ENCODE assay signal across 8 mouse cellular contexts in the genomic region with DNA sequence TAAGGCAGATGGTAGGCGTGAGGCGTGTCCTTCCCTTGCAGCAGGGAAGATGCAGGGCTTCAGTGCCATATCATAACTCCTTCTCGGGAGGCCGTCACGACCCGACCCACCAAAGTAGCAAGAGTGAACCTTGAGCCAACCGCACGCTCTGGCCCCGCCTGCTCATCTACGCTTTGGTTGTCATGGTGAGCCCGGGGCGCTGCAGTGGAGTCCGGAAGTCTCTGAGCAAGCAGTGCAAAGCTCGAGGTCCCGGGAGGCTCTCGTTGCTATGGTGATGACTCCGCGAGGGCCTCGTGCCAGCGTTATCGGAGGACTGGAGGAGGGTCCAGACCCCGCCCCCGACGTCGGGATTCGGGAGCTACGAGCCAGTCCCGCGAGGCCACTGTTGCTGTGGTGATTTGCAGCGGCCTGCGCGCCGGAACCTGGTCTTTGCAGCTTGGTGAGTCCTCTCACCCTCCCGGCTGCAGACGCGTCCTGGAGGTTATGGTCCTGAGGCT. TPM values are rescaled to one million over a fixed set of nuclear protein-coding genes. Genes with fewer than 3 reads are reported as not detected.
A peak's percentile ranks its signal among the peaks of the same experiment; 100 is the strongest.
DNase-seq lines count a peak whose midpoint lies in the region; ATAC-seq and TF ChIP-seq lines count a peak whose summit lies in the region.

A gene (plus strand): TSS at position 176 of the 497 bp plus-strand sequence.

- H3K4me1 ChIP-seq in forebrain, embryonic 10.5 days: peaks cover 53% of the 10 kb centered on the region
- peaks cover 9% of the 10 kb centered on the region for H3K4me1 ChIP-seq in heart, embryonic 15.5 days (replicated peaks)
- H3K4me1 ChIP-seq in liver, embryonic 13.5 days (replicated peaks): peaks cover 15% of the 10 kb centered on the region
- 0 out of 2 replicates have a peak, but pooled peaks cover 4% of the 10 kb centered on the region for H3K4me1 ChIP-seq in stomach, embryonic 15.5 days

- no peak within 1 kb of the TSS; the same call in 1 of the 2 replicates for H3K9ac ChIP-seq in heart, embryonic 15.5 days
- 0 out of 2 replicates have a peak within 1 kb of the TSS, but pooled peaks have one; percentile 29 for H3K9ac ChIP-seq in liver, embryonic 13.5 days
- H3K9ac ChIP-seq in stomach, embryonic 15.5 days: 0 out of 2 replicates have a peak within 1 kb of the TSS, but pooled peaks have one; percentile 6

- under 1% methylated on average over 36 of the region's 36 CpGs for WGBS in forebrain, embryonic 10.5 days
- under 1% methylated on average over 36 of the region's 36 CpGs for WGBS in heart, embryonic 15.5 days
- WGBS in liver, embryonic 13.5 days (ENCODE audit: insufficient replicate concordance): 1% methylated on average over 36 of the region's 36 CpGs
- under 1% methylated on average over 36 of the region's 36 CpGs for WGBS in stomach, embryonic 15.5 days

- no peak for TF ChIP-seq POLR2A in brain, embryonic 14.5 days (IDR thresholded peaks at IDR 0.05; ENCODE audit: borderline replicate concordance, extremely low read depth, insufficient read depth, insufficient read length, poor library complexity, severe bottlenecking)

- no peaks in the 10 kb centered on the region for H3K79me2 ChIP-seq in C2C12 (ENCODE audit: control insufficient read depth, insufficient read depth)

- no peaks in the 10 kb centered on the region for H3K9me3 ChIP-seq in forebrain, embryonic 10.5 days
- H3K9me3 ChIP-seq in heart, embryonic 15.5 days (replicated peaks): no peaks in the 10 kb centered on the region
- H3K9me3 ChIP-seq in liver, embryonic 13.5 days (replicated peaks): no peaks in the 10 kb centered on the region
- H3K9me3 ChIP-seq in stomach, embryonic 15.5 days: no peaks in the 10 kb centered on the region

- TF ChIP-seq CTCF in C2C12 (IDR thresholded peaks at IDR 0.05; ENCODE audit: control insufficient read depth, insufficient read depth, insufficient read length): no peak
- TF ChIP-seq CTCF in brain, embryonic 14.5 days (IDR thresholded peaks at IDR 0.05; ENCODE audit: borderline replicate concordance, extremely low read depth, insufficient read depth, insufficient read length): no peak

- H3K27me3 ChIP-seq in C2C12 (ENCODE audit: control insufficient read depth, insufficient read depth, insufficient read length): no peaks in the 10 kb centered on the region
- H3K27me3 ChIP-seq in forebrain, embryonic 10.5 days (ENCODE audit: poor library complexity, severe bottlenecking): peaks cover 6% of the 10 kb centered on the region; the same call in 1 of the 2 replicates
- H3K27me3 ChIP-seq in heart, embryonic 15.5 days: no peaks in the 10 kb centered on the region
- no peaks in the 10 kb centered on the region for H3K27me3 ChIP-seq in liver, embryonic 13.5 days
- no peaks in the 10 kb centered on the region for H3K27me3 ChIP-seq in stomach, embryonic 15.5 days (replicated peaks)

- peak within 1 kb of the TSS; percentile 89 for H3K27ac ChIP-seq in forebrain, embryonic 10.5 days
- 0 out of 2 replicates have a peak within 1 kb of the TSS, but pooled peaks have one; percentile 34 for H3K27ac ChIP-seq in heart, embryonic 15.5 days
- peak within 1 kb of the TSS; percentile 55; the same call in 1 of the 2 replicates for H3K27ac ChIP-seq in liver, embryonic 13.5 days
- H3K27ac ChIP-seq in stomach, embryonic 15.5 days: peak within 1 kb of the TSS; percentile 52

- H3K36me3 ChIP-seq in C2C12 (ENCODE audit: control insufficient read depth, insufficient read depth): no peaks in the 10 kb centered on the region
- no peaks in the 10 kb centered on the region for H3K36me3 ChIP-seq in forebrain, embryonic 10.5 days (replicated peaks)
- no peaks in the 10 kb centered on the region for H3K36me3 ChIP-seq in heart, embryonic 15.5 days
- no peaks in the 10 kb centered on the region for H3K36me3 ChIP-seq in liver, embryonic 13.5 days
- H3K36me3 ChIP-seq in stomach, embryonic 15.5 days: no peaks in the 10 kb centered on the region

- peak within 1 kb of the TSS; percentile 67 for H3K4me2 ChIP-seq in heart, embryonic 15.5 days
- H3K4me2 ChIP-seq in liver, embryonic 13.5 days: peak within 1 kb of the TSS; percentile 62
- peak within 1 kb of the TSS; percentile 67 for H3K4me2 ChIP-seq in stomach, embryonic 15.5 days

- peak within 1 kb of the TSS; percentile 25 for H3K4me3 ChIP-seq in C2C12 (ENCODE audit: insufficient read depth, poor library complexity, severe bottlenecking)
- peak within 1 kb of the TSS; percentile 61 for H3K4me3 ChIP-seq in forebrain, embryonic 10.5 days
- peak within 1 kb of the TSS; percentile 47 for H3K4me3 ChIP-seq in heart, embryonic 15.5 days
- peak within 1 kb of the TSS; percentile 49 for H3K4me3 ChIP-seq in liver, embryonic 13.5 days (replicated peaks)
- peak within 1 kb of the TSS; percentile 46 for H3K4me3 ChIP-seq in stomach, embryonic 15.5 days (replicated peaks)

- no peaks in the 10 kb centered on the region for H3K79me3 ChIP-seq in C2C12 (ENCODE audit: low read depth)

- peak; percentile 98 for DNase-seq in brain, embryonic 14.5 days (ENCODE audit: low read depth)
- peak; percentile 99 for DNase-seq in forebrain, embryonic 10.5 days (ENCODE audit: extremely low spot score, low spot score)
- peak; percentile 97 for DNase-seq in kidney, postnatal 14 days
- peak; percentile 69 for DNase-seq in liver, embryonic 13.5 days
- DNase-seq in neural tube, embryonic 10.5 days (ENCODE audit: extremely low spot score, low spot score): peak; percentile 98

- peak within 1 kb of the TSS; percentile 73 for H3ac ChIP-seq in C2C12 (ENCODE audit: control insufficient read depth, insufficient read length, low read depth)

- peak; percentile 94 for ATAC-seq in heart, embryonic 15.5 days (replicated peaks; ENCODE audit: insufficient number of reproducible peaks, insufficient read depth, low FRiP score, low read depth)
- peak; percentile 87 for ATAC-seq in liver, embryonic 13.5 days (ENCODE audit: low read depth)
- peak; percentile 94 for ATAC-seq in stomach, embryonic 15.5 days (ENCODE audit: insufficient read depth, low FRiP score, low read depth)

TF ChIP-seq in C2C12, 6 proteins besides CTCF, POLR2A, EP300 and RAD21:
- TF ChIP-seq USF1 (IDR thresholded peaks at IDR 0.05; ENCODE audit: low read depth) (no peak), MYOG (IDR thresholded peaks at IDR 0.05; ENCODE audit: control insufficient read depth, extremely low read depth, insufficient read length) (no peak), MAX (IDR thresholded peaks at IDR 0.05) (peak; percentile 21)

RNA-seq across cellular contexts. Expression of the gene that starts here (rescaled TPM):
- 0.67 TPM for polyA plus RNA-seq in C2C12 (2012; fragmentation: generic; extraction: Trizol)
- polyA plus RNA-seq in brain, embryonic 14.5 days (2012; rRNA removed): 24.3 and 26.3 TPM in 2 replicates
- polyA plus RNA-seq in forebrain, embryonic 10.5 days (2016; fragmentation: Nextera tagmentation; extraction: Ambion mirVana): 10.9 and 12.7 TPM in 2 replicates
- polyA plus RNA-seq in heart, embryonic 15.5 days (2015; fragmentation: Nextera tagmentation; extraction: Ambion mirVana): 2.2 and 4.1 TPM in 2 replicates
- 2.1 and 2.5 TPM in 2 replicates for polyA plus RNA-seq in liver, embryonic 13.5 days (2015; fragmentation: Nextera tagmentation; extraction: Ambion mirVana)
- 6.9 and 7.6 TPM in 2 replicates for polyA plus RNA-seq in stomach, embryonic 15.5 days (2015; fragmentation: Nextera tagmentation; extraction: Ambion mirVana)

Comparison
In these comparisons a context has a peak if more than half of its experiments do, and no peak if none do; other contexts are left out.
1. Peak in every context shown above with its lines: DNase-seq, ATAC-seq, H3K4me3 ChIP-seq and H3K27ac ChIP-seq.
2. H3K27ac ChIP-seq: peak in every context shown above with its lines; median percentile 89 in forebrain, embryonic 10.5 days; 55 in liver, embryonic 13.5 days; 52 in stomach, embryonic 15.5 days; 34 in heart, embryonic 15.5 days.